Comparison of ENCODE assay signal across 8 mouse cellular contexts in genomic region chr1:92907632-92908360, GRCm38 (mm10). TPM values are rescaled to one million over a fixed set of nuclear protein-coding genes. Genes with fewer than 3 reads are reported as not detected.
A peak's percentile ranks its signal among the peaks of the same experiment; 100 is the strongest.
DNase-seq lines count a peak whose midpoint lies in the region; ATAC-seq and TF ChIP-seq lines count a peak whose summit lies in the region.

No protein-coding gene starts in this region.

- no peak for TF ChIP-seq EP300 in liver, postnatal 0 days (IDR thresholded peaks at IDR 0.05; ENCODE audit: low read depth)

- peaks cover 0 to 13% of the 10 kb centered on the region in 2 experiments; a peak in 1 of 4 replicates for H3K4me1 ChIP-seq in ES-E14 (ENCODE audit: control insufficient read depth in 2 of 2, insufficient read depth in 2 of 2, low read length in 2 of 2, poor library complexity in 1 of 2)
- H3K4me1 ChIP-seq in forebrain, embryonic 16.5 days (replicated peaks; ENCODE audit: control insufficient read depth, insufficient read depth, low read length): peaks cover 37% of the 10 kb centered on the region
- H3K4me1 ChIP-seq in liver, postnatal 0 days (ENCODE audit: insufficient read depth): peaks cover 47% of the 10 kb centered on the region

- H3K4me2 ChIP-seq in forebrain, embryonic 16.5 days (ENCODE audit: low read length): peak overlapping the region; percentile 55
- peak overlapping the region; percentile 89 for H3K4me2 ChIP-seq in liver, postnatal 0 days (ENCODE audit: low read depth, low read length)

- 39% methylated on average over 20 of the region's 20 CpGs for WGBS in forebrain, embryonic 16.5 days
- 40% methylated on average over 20 of the region's 20 CpGs for WGBS in liver, postnatal 0 days (ENCODE audit: insufficient replicate concordance)

- H3K27ac ChIP-seq in ES-E14 (ENCODE audit: insufficient read depth, low read depth, low read length, poor library complexity, severe bottlenecking): no peak overlapping the region
- peak overlapping the region; percentile 86; the same call in 1 of the 2 replicates for H3K27ac ChIP-seq in forebrain, embryonic 16.5 days (ENCODE audit: low read length)
- H3K27ac ChIP-seq in liver, postnatal 0 days (ENCODE audit: low read depth): peak overlapping the region; percentile 96

- DNase-seq in heart, adult 11 months: peak; percentile 91
- DNase-seq in heart, adult 8-10 months (ENCODE audit: low spot score): no peak
- no peak for DNase-seq in ES-E14 (ENCODE audit: low read depth, low spot score)
- DNase-seq in liver, postnatal 0 days: no peak
- no peak for DNase-seq in urinary bladder, adult 2 months (ENCODE audit: low spot score)
- DNase-seq in ovary, adult 18-20 months (ENCODE audit: low spot score): no peak
- no peak for DNase-seq in adrenal gland, postnatal 36 days

- no peak for ATAC-seq in forebrain, embryonic 16.5 days
- peak; percentile 5; the same call in 1 of the 2 replicates for ATAC-seq in liver, postnatal 0 days

- no peaks in the 10 kb centered on the region for H3K27me3 ChIP-seq in forebrain, embryonic 16.5 days (replicated peaks; ENCODE audit: control insufficient read depth, insufficient read depth, low read length)
- H3K27me3 ChIP-seq in liver, postnatal 0 days (ENCODE audit: insufficient read depth, low read length): no peaks in the 10 kb centered on the region

- H3K9me3 ChIP-seq in ES-E14 (ENCODE audit: control insufficient read depth, insufficient read depth, low read depth, low read length): no peaks in the 10 kb centered on the region
- no peaks in the 10 kb centered on the region for H3K9me3 ChIP-seq in forebrain, embryonic 16.5 days (ENCODE audit: control insufficient read depth, low read length)
- H3K9me3 ChIP-seq in liver, postnatal 0 days (ENCODE audit: low read length): no peaks in the 10 kb centered on the region

- H3K9ac ChIP-seq in ES-E14 (ENCODE audit: insufficient read depth, low read depth, low read length, poor library complexity, severe bottlenecking): peak overlapping the region; percentile 73
- peak overlapping the region; percentile 68 for H3K9ac ChIP-seq in forebrain, embryonic 16.5 days (replicated peaks; ENCODE audit: low read depth, low read length)
- peak overlapping the region; percentile 83 for H3K9ac ChIP-seq in liver, postnatal 0 days (replicated peaks)

- in situ Hi-C loops in ES-E14 (cut with MboI; ENCODE audit: low sequenced_read_pairs in 2 of 2, unreplicated experiment in 2 of 2): no loop called here

- peak overlapping the region; percentile 89 to 98 for H3K4me3 ChIP-seq in ES-E14 (ENCODE audit: insufficient read depth in 1 of 2, low read depth in 1 of 2, low read length in 2 of 2, poor library complexity in 1 of 2, severe bottlenecking in 1 of 2)
- H3K4me3 ChIP-seq in forebrain, embryonic 16.5 days (replicated peaks; ENCODE audit: low read length): peak overlapping the region; percentile 61
- peak overlapping the region; percentile 79 for H3K4me3 ChIP-seq in liver, postnatal 0 days (ENCODE audit: low read depth, low read length)

- H3K36me3 ChIP-seq in ES-E14 (ENCODE audit: control insufficient read depth, insufficient read depth, low read length, poor library complexity, severe bottlenecking): no peaks in the 10 kb centered on the region; the same call in 1 of the 2 replicates
- H3K36me3 ChIP-seq in forebrain, embryonic 16.5 days (ENCODE audit: control insufficient read depth, insufficient read depth): no peaks in the 10 kb centered on the region
- H3K36me3 ChIP-seq in liver, postnatal 0 days (replicated peaks; ENCODE audit: insufficient read depth, low read length): peaks cover 3% of the 10 kb centered on the region; the same call in 1 of the 2 replicates

- no peak for TF ChIP-seq CTCF in liver, postnatal 0 days (IDR thresholded peaks at IDR 0.05; ENCODE audit: low read depth)

TF ChIP-seq in ES-E14, 5 proteins besides CTCF, POLR2A, EP300 and RAD21:
- no peak for TF ChIP-seq MAFK (IDR thresholded peaks at IDR 0.05; ENCODE audit: insufficient read depth, low read depth, low read length)
- no peak for TF ChIP-seq ZC3H11A (IDR thresholded peaks at IDR 0.05; ENCODE audit: borderline replicate concordance, low read depth, low read length)
- TF ChIP-seq HCFC1 (IDR thresholded peaks at IDR 0.05; ENCODE audit: borderline replicate concordance, insufficient read depth, low read length): no peak
- TF ChIP-seq CHD2 (IDR thresholded peaks at IDR 0.05; ENCODE audit: low read depth, low read length): no peak
- no peak for TF ChIP-seq ZNF384 (IDR thresholded peaks at IDR 0.05; ENCODE audit: low read depth, low read length)

RNA-seq across cellular contexts. Expression of gene Dusp28, which starts 1.0 kb away (rescaled TPM):
- total RNA-seq in heart, adult 8-10 months (2022): 10 to 100 TPM; 15.6 to 16.6 (median 16.5) TPM
- 4.8 and 6.0 TPM in 2 replicates for total RNA-seq in ES-E14 (2012; rRNA removed)
- polyA plus RNA-seq in forebrain, embryonic 16.5 days (2015; fragmentation: Nextera tagmentation; extraction: Ambion mirVana): 11.3 and 13.2 TPM in 2 replicates
- polyA plus RNA-seq in liver, postnatal 0 days (2015; fragmentation: Nextera tagmentation; extraction: Ambion mirVana): 17.4 and 20.2 TPM in 2 replicates
- polyA plus RNA-seq in urinary bladder, adult 2 months (2012; rRNA removed): 14.1 and 15.2 TPM in 2 replicates
- total RNA-seq in adrenal gland, postnatal 36 days (2021): 10 to 100 TPM; 12.0 to 13.7 TPM

RNA-seq across cellular contexts. Expression of gene Rnpepl1, which starts 2.8 kb away (rescaled TPM):
- total RNA-seq in heart, adult 8-10 months (2022): 10 to 100 TPM; 72.0 to 80.4 (median 77.3) TPM
- total RNA-seq in ES-E14 (2012; rRNA removed): 15.8 and 20.2 TPM in 2 replicates
- polyA plus RNA-seq in forebrain, embryonic 16.5 days (2015; fragmentation: Nextera tagmentation; extraction: Ambion mirVana): 28.5 and 31.0 TPM in 2 replicates
- polyA plus RNA-seq in liver, postnatal 0 days (2015; fragmentation: Nextera tagmentation; extraction: Ambion mirVana): 16.1 and 16.2 TPM in 2 replicates
- 37.4 and 59.3 TPM in 2 replicates for polyA plus RNA-seq in urinary bladder, adult 2 months (2012; rRNA removed)
- total RNA-seq in adrenal gland, postnatal 36 days (2021): 10 to 100 TPM; 66.5 to 79.4 TPM

RNA-seq across cellular contexts. Expression of gene Ankmy1, which starts 5.1 kb away (rescaled TPM):
- total RNA-seq in heart, adult 8-10 months (2022): under 1 TPM in 2 of 4 experiments, not detected in 2; 0.09 to 0.11 TPM
- 0.71 and 1.6 TPM in 2 replicates for total RNA-seq in ES-E14 (2012; rRNA removed)
- polyA plus RNA-seq in forebrain, embryonic 16.5 days (2015; fragmentation: Nextera tagmentation; extraction: Ambion mirVana): 0.71 and 1.1 TPM in 2 replicates
- 0.05 TPM in 1 of 2 replicates, not detected in the other for polyA plus RNA-seq in liver, postnatal 0 days (2015; fragmentation: Nextera tagmentation; extraction: Ambion mirVana)
- 0.36 and 0.71 TPM in 2 replicates for polyA plus RNA-seq in urinary bladder, adult 2 months (2012; rRNA removed)
- total RNA-seq in adrenal gland, postnatal 36 days (2021): 1 to 10 TPM in 1 of 2 experiments, under 1 TPM in 1; 0.93 to 1.0 TPM

RNA-seq across cellular contexts. Expression of gene Capn10, which starts 26.4 kb away (rescaled TPM):
- 1 to 10 TPM; 4.9 to 7.4 (median 6.7) TPM for total RNA-seq in heart, adult 8-10 months (2022)
- total RNA-seq in ES-E14 (2012; rRNA removed): 32.6 and 47.8 TPM in 2 replicates
- polyA plus RNA-seq in forebrain, embryonic 16.5 days (2015; fragmentation: Nextera tagmentation; extraction: Ambion mirVana): 64.4 and 65.5 TPM in 2 replicates
- polyA plus RNA-seq in liver, postnatal 0 days (2015; fragmentation: Nextera tagmentation; extraction: Ambion mirVana): 25.6 and 25.8 TPM in 2 replicates
- polyA plus RNA-seq in urinary bladder, adult 2 months (2012; rRNA removed): 16.0 and 20.4 TPM in 2 replicates
- 10 to 100 TPM; 16.0 to 16.7 TPM for total RNA-seq in adrenal gland, postnatal 36 days (2021)

RNA-seq across cellular contexts. Expression of gene Gpr35, which starts 42.9 kb away (rescaled TPM):
- total RNA-seq in heart, adult 8-10 months (2022): 1 to 10 TPM in 1 of 4 experiments, under 1 TPM in 3; 0.19 to 1.3 (median 0.47) TPM
- total RNA-seq in ES-E14 (2012; rRNA removed): 0.22 and 0.42 TPM in 2 replicates
- polyA plus RNA-seq in forebrain, embryonic 16.5 days (2015; fragmentation: Nextera tagmentation; extraction: Ambion mirVana): 0.35 and 0.75 TPM in 2 replicates
- polyA plus RNA-seq in liver, postnatal 0 days (2015; fragmentation: Nextera tagmentation; extraction: Ambion mirVana): 1.1 and 1.4 TPM in 2 replicates
- 0.78 and 1.3 TPM in 2 replicates for polyA plus RNA-seq in urinary bladder, adult 2 months (2012; rRNA removed)
- total RNA-seq in adrenal gland, postnatal 36 days (2021): 1 to 10 TPM in 1 of 2 experiments, under 1 TPM in 1; 0.53 to 1.9 TPM
